Mouse (Mus musculus) liver, embryonic 11.5 days (tissue): ENCODE measurements around the gene Sec14l3. TPM values are rescaled to one million over a fixed set of nuclear protein-coding genes. Genes with fewer than 3 reads are reported as not detected.

Experiments
- ATAC-seq: fragments of 200-750 bp; cut with Nextera tagmentation; replicated peaks from 2 replicates; pipeline ENCODE4 v1.8.0; 2017; ENCODE audit warnings: moderate number of reproducible peaks, mild to moderate bottlenecking, moderate TSS enrichment, moderate library complexity; ENCODE audit not compliant: low FRiP score
- DNase-seq: peaks from one replicate; pipeline ENCODE4 v3.0.0-alpha.2; 2017; ENCODE audit warnings: low spot score
- H3K27ac ChIP-seq: fragments of 300-500 bp; sonication (generic); 2 replicates; pipeline ENCODE4 v1.5.1; 2014; ENCODE audit warnings: mild to moderate bottlenecking, low read depth, low read length, control low read depth
- H3K27me3 ChIP-seq: fragments of 300-500 bp; sonication (generic); replicated peaks from 2 replicates; pipeline ENCODE4 v1.6.1; 2014; ENCODE audit warnings: low read length, mixed read lengths; ENCODE audit not compliant: control insufficient read depth, insufficient read depth
- H3K36me3 ChIP-seq: fragments of 300-500 bp; sonication (generic); 2 replicates; pipeline ENCODE4 v1.6.1; 2014; ENCODE audit warnings: mild to moderate bottlenecking, low read length, moderate library complexity, mixed read lengths; ENCODE audit not compliant: control insufficient read depth, insufficient read depth
- H3K4me1 ChIP-seq: fragments of 300-500 bp; sonication (generic); replicated peaks from 2 replicates; pipeline ENCODE4 v1.6.1; 2014; ENCODE audit warnings: low read length, mixed read lengths; ENCODE audit not compliant: control insufficient read depth, insufficient read depth
- H3K4me2 ChIP-seq: fragments of 300-500 bp; sonication (generic); 2 replicates; pipeline ENCODE4 v1.6.1; 2014; ENCODE audit warnings: mild to moderate bottlenecking, control low read depth, moderate library complexity
- H3K4me3 ChIP-seq: fragments of 300-500 bp; sonication (generic); 2 replicates; pipeline ENCODE4 v1.5.1; 2014; ENCODE audit warnings: low read depth, low read length, control low read depth
- H3K9ac ChIP-seq: fragments of 300-500 bp; sonication (generic); 2 replicates; pipeline ENCODE4 v1.6.1; 2014; ENCODE audit warnings: low read depth, low read length, control low read depth
- H3K9me3 ChIP-seq: fragments of 300-500 bp; sonication (generic); 2 replicates; pipeline ENCODE4 v1.6.1; 2016; ENCODE audit warnings: low read length, inconsistent platforms, mixed read lengths; ENCODE audit not compliant: control insufficient read depth
- WGBS: fragments of 180-500 bp; shearing (Covaris S2); extraction: QIAGEN DNeasy Blood & Tissue Kit; methylation state at CpG from one replicate; pipeline ENCODE4 v1.1.7; 2014; 5-methylcytosine and 5-hydroxymethylcytosine counted together
- polyA plus RNA-seq: library from polyadenylated mRNA; unstranded; fragments of >200 nt; fragmentation: Nextera tagmentation; extraction: Ambion mirVana; gene quantifications from 2 replicates; pipeline ENCODE4 v1.2.1, GENCODE M21; 2014

The Sec14l3 gene
- polyA plus RNA-seq, 1 experiment from 2014 or later = not detected

- 51% methylated on average over 5 of the region's 5 CpGs for WGBS
- no peak overlapping the region for H3K9ac ChIP-seq
- peak; percentile 58 for DNase-seq
- H3K4me1 ChIP-seq = peaks cover 1% of the 10 kb centered on the region; the same call in 1 of the 2 replicates
- H3K36me3 ChIP-seq = no peaks in the 10 kb centered on the region
- no peak overlapping the region for H3K27ac ChIP-seq
- H3K9me3 ChIP-seq = no peaks in the 10 kb centered on the region
- ATAC-seq = no peak
- H3K4me2 ChIP-seq = no peak overlapping the region; the same call in 1 of the 2 replicates
- peaks cover 9% of the 10 kb centered on the region for H3K27me3 ChIP-seq
- no peak overlapping the region for H3K4me3 ChIP-seq
Observed at GRCm38 (mm10) chr11:4123922-4124321, 59.3 kb downstream of the Sec14l3 start.

- no peak overlapping the region for H3K9ac ChIP-seq
- H3K27me3 ChIP-seq = no peaks in the 10 kb centered on the region
- H3K9me3 ChIP-seq = no peaks in the 10 kb centered on the region
- no peak overlapping the region for H3K4me3 ChIP-seq
- H3K27ac ChIP-seq = no peak overlapping the region
- no peak overlapping the region for H3K4me2 ChIP-seq
- peaks cover 4% of the 10 kb centered on the region for H3K4me1 ChIP-seq
- WGBS = 80% methylated on average over 1 of the region's 1 CpGs
- ATAC-seq (no peak), DNase-seq (no peak)
- H3K36me3 ChIP-seq = no peaks in the 10 kb centered on the region
Observed at GRCm38 (mm10) chr11:4127059-4127458, 62.4 kb downstream of the Sec14l3 start.

Other genes starting within 250 kb of the Sec14l3 start
- 0.32 and 0.38 TPM in 2 replicates for gene Osbp2, start 200.9 kb upstream of the Sec14l3 start, polyA plus RNA-seq
- not detected in 2 replicates for gene 4921536K21Rik, start 169.7 kb upstream of the Sec14l3 start, polyA plus RNA-seq
- 2.0 and 2.5 TPM in 2 replicates for gene Dusp18, start 169.6 kb upstream of the Sec14l3 start, polyA plus RNA-seq
- gene Slc35e4, start 150.2 kb upstream of the Sec14l3 start, polyA plus RNA-seq = 0.97 and 1.4 TPM in 2 replicates
- 21.1 and 22.7 TPM in 2 replicates for gene Tcn2, start 132.7 kb upstream of the Sec14l3 start, polyA plus RNA-seq
- gene Pes1, start 100.9 kb upstream of the Sec14l3 start, polyA plus RNA-seq = 105 and 112 TPM in 2 replicates
- 0.16 and 0.29 TPM in 2 replicates for gene 4930556J24Rik, start 88.1 kb upstream of the Sec14l3 start, polyA plus RNA-seq
- gene Gal3st1, start 81.2 kb upstream of the Sec14l3 start, polyA plus RNA-seq = 0.87 and 1.5 TPM in 2 replicates
- gene Sec14l4, start 33.4 kb upstream of the Sec14l3 start, polyA plus RNA-seq = 0.88 and 1.1 TPM in 2 replicates
- 48.8 and 51.8 TPM in 2 replicates for gene Mtfp1, start 30.6 kb downstream of the Sec14l3 start, polyA plus RNA-seq
- gene Sec14l2, start 58.6 kb downstream of the Sec14l3 start, polyA plus RNA-seq = 6.2 and 6.8 TPM in 2 replicates
- 10.4 and 11.6 TPM in 2 replicates for gene Rnf215, start 70.4 kb downstream of the Sec14l3 start, polyA plus RNA-seq
- gene Ccdc157, start 95.5 kb downstream of the Sec14l3 start, polyA plus RNA-seq = 2.2 and 2.3 TPM in 2 replicates
- 76.0 and 76.7 TPM in 2 replicates for gene Sf3a1, start 95.5 kb downstream of the Sec14l3 start, polyA plus RNA-seq
- 13.2 and 13.6 TPM in 2 replicates for gene Tbc1d10a, start 121.9 kb downstream of the Sec14l3 start, polyA plus RNA-seq
- gene Castor1, start 153.4 kb downstream of the Sec14l3 start, polyA plus RNA-seq = 2.0 and 2.4 TPM in 2 replicates
- 0.32 and 0.33 TPM in 2 replicates for gene Osm, start 171.6 kb downstream of the Sec14l3 start, polyA plus RNA-seq
- gene Lif, start 192.7 kb downstream of the Sec14l3 start, polyA plus RNA-seq = 0.06 TPM in 1 of 2 replicates, not detected in the other